Mouse (Mus musculus) urinary bladder, postnatal 14 days (tissue): Measurements from ENCODE around the gene Pklr.
A peak's percentile ranks its signal among the peaks of the same experiment; 100 is the strongest.
"Not testable (repeated sequence)": the region's sequence is repeated elsewhere in the genome, so short reads cannot be mapped to it uniquely, and the experiment has no call there.

Source experiments
- DNase-seq: peaks from one replicate; pipeline ENCODE4 v3.0.0; 2021; ENCODE audit warnings: low spot score

Gene Pklr

DNA sequence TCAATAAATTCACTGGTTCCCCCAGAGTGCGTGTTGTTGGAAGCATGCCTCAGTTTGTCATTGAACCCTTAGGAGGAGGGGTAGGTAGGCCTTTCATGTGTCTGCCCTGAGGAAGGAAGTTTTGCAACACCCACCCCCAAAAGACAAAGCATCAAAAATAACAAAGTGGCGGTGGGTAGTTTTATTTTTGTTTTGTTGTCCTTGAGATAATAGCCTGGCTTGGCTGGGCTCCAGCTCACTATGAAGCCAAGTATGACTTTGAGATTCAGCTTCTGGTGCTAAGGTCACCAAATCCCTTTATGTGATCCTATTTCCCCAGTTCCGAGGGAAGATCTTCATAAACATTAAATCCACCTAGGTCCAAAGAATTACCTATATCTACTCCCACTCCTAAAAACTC is 11.7 kb upstream of the Pklr start:
- no peak for DNase-seq

- DNase-seq: no peak
Measured at GRCm38 (mm10) chr3:89125981-89126380, 10.0 kb upstream of the Pklr start.

DNA sequence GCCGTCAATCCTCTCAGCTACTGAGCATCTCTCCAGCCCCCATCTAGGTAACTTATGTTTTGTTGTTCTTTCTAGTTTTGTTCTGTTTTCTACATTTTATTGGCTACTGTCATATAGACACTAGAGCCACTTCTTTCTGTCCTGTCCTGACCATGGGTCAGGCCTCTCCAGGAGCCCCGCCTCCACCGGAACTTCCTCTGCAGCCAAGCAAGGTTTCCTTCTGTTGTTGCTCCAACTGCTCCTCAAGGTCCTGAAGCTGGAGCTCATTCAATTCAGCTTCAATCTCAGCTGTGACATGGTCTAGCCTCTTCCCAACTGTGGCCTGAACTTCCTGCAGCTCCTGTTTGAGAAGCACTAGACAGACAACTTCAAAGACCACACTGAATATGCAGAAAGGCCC is 6.0 kb upstream of the Pklr start:
- DNase-seq: no peak

- no peak for DNase-seq
Measured at GRCm38 (mm10) chr3:89131816-89132215, 4.1 kb upstream of the Pklr start.

DNA sequence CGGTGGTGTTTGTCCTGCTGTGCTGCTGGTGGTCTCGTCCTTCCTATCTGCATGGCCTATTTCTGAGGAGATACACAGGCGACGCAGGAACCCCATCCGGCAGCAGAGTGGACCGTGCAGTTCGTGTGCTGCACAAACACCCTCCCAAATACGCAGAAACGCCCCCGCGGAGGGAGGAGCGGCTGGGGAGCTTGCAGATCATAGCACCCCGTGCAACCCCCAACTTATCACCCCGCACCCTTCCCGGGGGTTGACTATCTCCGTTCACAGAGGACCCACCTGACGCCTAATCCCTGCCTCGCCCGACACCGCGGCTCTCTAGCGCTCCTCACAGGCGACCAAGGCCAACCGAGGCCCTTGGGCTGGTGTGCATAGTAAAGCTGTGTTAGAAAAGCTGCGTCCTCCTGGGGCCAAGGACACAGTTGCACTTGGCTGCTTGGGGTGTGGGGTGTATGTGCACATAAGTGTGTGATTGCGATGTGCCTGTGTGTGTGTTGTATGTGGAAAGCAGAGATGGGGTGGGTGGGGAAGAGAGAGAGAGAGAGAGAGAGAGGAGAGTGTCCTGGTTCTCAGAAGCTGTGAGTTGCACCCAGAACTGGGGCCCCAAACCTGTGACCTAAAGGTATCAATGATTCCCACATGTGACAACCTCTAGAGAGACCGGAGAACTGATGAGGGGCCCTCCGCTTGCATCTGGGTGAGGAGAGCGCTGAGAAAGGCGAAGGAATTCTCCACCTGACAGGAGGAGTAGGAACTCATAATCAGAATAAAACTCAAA is 3.5 kb upstream of the Pklr start:
- DNase-seq: peak; percentile 18

DNA sequence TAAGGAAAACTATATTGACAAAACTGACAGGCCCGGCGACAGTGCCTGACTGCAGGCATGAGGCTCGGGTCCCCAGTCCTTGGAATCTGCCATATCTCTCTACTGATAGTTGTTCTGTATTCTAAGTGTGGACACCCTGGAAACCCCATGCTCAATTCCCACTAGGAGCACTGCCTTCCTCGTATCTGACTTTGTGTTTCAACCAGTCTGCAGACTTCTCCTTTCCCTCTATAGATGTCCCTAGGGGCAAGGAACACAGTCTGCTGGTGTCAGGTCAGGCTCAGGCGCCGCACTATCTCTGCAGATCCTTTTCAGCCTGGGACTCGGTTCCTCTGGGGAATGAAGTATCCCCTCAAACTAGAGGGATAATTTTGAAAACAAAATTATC is 2.9 kb upstream of the Pklr start:
- DNase-seq: no peak

- no peak for DNase-seq
Measured at GRCm38 (mm10) chr3:89133752-89134151, 2.2 kb upstream of the Pklr start.

- DNase-seq: no peak
Measured at GRCm38 (mm10) chr3:89136365-89136764, 423 bp downstream of the Pklr start.

GRCm38 (mm10) chr3:89144821-89145220 is 8.9 kb downstream of the Pklr start:
- no peak for DNase-seq

DNA sequence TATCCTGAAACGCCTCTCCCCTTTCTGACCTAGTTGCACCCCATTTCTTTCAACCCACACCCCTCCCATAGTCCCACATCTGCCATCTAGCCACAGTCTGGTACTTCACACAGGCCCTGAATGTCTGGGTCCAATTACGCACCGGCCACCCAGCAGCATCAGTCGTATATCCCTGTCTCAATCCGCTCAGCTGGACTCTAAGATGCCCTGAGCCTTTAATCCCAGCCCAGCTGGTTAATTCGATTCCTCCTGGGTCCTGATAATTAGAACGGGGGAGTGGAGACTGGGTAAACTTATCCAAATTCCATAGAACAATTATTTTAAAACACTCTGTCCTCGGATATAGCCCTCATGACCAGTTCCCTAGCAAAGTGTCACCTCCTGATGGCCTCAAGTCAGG is 9.6 kb downstream of the Pklr start:
- no peak for DNase-seq

GRCm38 (mm10) chr3:89147101-89147978 is 11.4 kb downstream of the Pklr start:
- DNase-seq: peak; percentile 21

DNA sequence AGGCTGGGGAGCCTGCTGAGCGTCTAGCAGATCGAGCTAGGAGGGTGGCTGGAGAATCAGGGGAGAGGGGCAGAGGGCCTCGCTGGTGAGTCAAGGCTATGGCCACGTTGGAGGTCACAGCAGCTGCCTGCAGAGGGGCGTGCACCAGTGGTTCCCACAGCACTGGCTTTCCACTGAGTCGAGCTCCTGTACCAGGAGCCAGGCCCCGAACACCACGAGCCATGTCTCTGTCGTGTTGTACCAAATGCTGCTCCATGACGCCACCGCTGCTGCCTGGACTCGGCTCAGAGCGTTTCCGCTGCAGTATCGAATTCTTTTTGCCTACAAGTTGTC is 12.0 kb downstream of the Pklr start:
- DNase-seq: no peak

DNA sequence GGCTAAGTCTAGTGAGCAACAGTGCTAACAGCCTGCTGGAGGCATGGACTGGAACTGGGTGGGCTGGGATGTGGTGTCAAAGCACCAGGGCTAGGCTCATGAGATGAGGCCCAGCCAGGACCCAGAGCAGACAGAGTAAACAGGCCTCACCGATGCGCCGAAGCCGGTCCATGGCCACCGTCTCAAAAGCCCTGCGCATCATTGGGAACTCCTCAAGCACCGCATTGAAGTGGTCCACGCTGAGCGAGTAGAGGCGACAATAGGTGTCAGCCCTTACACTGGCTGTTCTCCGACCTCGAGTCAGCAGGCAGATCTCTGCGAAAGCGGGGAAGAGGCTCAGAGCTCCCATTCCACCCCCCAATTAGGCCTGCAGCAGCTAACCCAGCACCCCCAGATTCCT is 12.6 kb downstream of the Pklr start:
- DNase-seq: no peak

DNA sequence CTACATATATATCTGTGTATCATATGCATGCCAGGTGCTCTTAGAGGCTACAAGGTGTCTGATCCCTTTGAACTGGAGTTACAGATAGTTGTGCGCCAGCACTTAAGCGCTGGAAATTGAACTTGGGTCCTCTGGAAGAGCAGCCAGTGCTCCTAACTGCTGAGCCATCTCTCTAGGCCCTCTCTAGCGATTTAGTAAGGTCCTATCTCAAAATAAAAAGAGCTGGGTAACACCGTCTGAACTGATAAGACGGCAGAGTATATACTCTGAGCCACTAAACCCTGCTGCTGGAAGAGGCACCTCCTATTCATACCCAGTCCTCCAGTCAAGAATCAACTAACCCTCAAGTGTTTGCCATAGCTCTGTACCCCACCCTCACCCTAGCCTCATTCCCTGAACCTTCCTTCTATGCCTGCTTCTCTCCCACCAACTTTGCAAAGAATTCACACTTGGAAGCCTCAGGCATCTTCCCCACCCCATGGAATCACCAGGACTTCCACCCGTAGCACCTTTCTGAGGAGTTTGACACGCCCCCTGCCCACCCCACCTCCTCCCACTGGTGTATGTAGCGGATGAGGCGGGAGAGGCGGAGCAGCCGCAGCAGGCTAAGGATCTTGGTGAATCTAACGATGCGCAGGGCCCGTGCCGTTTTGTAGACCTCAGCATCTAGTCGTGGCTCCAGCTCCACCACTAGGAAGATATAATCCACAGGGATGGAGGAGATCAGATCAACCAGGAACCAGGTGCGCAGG is 16.3 kb downstream of the Pklr start:
- no peak for DNase-seq

GRCm38 (mm10) chr3:89156951-89157350 is 21.0 kb downstream of the Pklr start:
- DNase-seq: no peak

DNA sequence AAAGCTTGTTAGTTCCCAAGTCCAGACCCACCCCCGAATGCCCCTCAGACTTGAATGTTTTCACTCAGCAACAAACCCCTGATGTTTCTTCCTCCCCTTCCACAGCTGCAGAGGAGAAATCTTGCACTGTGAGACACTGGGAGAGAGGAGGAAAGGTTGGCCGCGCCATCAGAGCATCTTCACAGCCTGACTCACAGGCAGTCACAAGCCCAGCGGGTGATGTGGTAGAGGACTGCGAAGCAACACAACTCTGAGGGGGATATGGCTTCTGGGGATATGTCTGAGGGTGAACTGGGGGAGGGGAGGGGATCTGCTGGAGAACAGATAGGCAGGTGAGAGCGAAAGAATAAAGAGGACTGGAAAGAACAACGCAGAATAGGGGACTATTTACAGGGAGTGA is 22.7 kb downstream of the Pklr start:
- no peak for DNase-seq

GRCm38 (mm10) chr3:89159211-89159610 is 23.3 kb downstream of the Pklr start:
- peak; percentile 72 for DNase-seq

DNA sequence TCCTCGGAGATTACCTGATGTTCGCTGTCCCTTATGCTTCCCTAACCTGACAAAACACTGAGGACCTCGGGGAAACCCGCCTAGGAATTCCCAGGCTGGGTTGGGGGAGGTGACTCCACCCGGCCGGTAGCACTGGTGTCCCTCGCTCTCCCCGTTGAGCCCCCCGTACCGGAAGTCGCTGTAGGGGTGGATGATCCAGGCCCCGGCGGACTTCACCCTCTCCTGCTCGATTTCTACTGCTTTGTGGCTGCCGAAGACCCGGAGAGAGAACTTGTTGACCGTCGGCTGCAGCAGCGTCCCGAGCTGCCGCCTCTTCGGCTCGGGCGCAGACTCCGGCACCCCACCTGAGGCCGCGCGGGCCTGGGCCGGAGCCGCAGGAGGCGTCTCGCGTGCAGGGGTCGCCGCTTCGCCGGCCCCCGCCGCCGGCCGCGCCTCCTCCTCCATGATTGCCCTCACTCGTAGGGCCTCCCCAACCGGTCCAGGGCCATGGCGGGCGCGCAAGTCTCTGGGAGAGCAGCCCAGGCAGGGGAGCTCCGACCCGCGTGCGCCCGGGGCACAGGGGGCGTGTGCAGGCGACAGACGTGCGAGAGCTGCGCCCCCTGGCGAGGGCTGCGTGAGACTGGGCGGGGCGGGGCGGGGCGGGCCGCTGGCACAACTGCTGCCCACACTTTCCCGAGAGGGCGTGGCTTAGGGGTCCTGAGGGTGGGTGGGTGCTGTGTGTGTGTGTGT is 23.8 kb downstream of the Pklr start, which contains the start of gene Hcn3:
TSS of gene Hcn3 (minus strand) at position 581 of the 729 bp plus-strand sequence.
- DNase-seq: peak; percentile 47

DNA sequence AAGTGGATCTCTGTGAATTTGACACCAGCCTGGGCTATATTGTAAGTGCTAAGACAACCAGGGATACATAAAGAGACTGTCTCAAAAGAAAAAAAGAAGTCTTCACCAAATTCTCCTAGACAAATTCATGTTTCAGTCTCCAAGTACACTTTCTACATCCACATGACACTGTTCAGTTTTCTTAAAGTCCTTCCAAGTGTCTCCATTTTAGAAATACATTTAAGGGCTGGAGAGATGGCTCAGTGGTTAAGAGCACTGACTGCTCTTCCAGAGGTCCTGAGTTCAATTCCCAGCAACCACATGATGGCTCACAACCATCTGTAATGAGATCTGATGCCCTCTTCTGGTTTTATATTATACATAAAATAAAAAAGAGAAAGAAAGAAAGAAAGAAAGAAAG is 25.3 kb downstream of the Pklr start:
- DNase-seq: not testable (repeated sequence)

DNA sequence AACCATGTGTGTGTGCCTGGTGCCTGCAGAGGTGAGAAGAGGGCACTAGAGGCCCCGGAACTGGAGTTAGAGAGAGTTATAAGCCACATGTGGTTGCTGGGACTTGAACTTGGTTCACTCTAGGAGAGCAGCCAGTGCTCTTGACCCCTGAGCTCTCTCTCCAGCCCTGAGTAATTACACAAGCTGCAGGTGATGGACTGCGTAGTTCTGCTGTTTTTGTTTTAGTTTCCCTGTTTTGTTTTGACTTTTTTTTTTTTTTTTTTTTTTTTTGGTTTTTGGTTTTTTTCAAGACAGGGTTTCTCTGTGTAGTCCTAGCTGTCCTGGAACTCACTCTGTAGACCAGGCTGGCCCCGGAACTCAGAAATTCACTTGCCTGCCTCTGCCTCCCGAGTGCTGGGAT is 25.8 kb downstream of the Pklr start:
- DNase-seq: no peak

DNA sequence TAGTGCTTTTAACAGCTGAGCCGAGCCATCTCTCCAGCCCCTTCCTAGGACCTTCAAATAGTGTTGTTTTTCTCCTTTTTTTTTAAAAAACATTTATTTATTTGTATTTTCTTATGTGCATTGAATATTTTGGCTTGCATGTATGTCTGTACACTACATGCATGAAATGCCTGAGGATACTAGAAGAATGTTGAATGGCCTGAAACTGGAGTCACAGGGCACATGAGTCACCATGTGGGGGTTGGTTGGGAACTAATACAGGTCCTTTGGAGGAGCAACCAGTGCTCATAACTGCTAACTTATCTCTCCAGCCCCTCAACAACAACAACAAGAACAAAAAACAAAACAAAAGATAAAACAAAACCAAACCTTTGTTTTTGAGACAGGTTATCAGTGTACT is 27.2 kb downstream of the Pklr start:
- no peak for DNase-seq

DNA sequence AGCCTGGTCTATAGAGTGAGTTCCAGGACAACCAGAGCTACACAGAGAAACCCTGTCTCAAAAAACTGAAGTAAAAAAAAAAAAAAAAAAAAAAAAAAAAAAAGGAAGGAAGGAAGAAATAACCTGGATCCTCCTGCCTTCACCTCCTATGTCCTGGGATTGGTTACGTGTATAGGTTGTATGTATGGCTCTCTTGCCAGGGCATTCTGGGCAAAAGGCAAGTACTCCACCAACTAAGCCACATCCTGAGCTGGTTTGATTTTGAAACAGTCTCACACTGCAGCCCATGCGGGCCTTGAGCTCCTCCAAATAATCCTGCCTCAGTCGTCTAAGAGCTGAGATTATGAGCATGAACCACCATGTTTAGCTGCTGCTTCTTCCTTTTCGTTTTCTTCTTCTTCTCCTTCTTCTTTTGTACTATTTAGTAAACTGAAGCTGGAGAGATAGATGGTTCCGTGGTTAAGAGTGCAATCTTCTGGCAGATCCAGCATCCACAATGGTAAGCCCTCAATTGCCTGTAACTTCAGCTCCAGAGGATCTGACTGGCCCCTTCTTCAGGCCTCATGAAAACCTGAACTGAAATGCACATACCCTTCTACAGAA is 27.8 kb downstream of the Pklr start:
- DNase-seq: no peak
